Comparison of ENCODE assay signal across 9 mouse cellular contexts in genomic region chr19:53391787-53392186, GRCm38 (mm10). TPM values are rescaled to one million over a fixed set of nuclear protein-coding genes. Genes with fewer than 3 reads are reported as not detected.
DNase-seq lines count a peak whose midpoint lies in the region; ATAC-seq lines count a peak whose summit lies in the region.
"Had no signal": no experiment of that assay in that cellular context is flagged by ENCODE, and none has a peak within 500 bp of the region (broad histone marks: within the 10 kb centered on the region; RNA-seq: fewer than 3 reads in every experiment).

No protein-coding gene starts in this region.

- no peak overlapping the region for H3K27ac ChIP-seq in heart, embryonic 15.5 days
- peak overlapping the region; percentile 90; the same call in 1 of the 2 replicates for H3K27ac ChIP-seq in hindbrain, embryonic 15.5 days (replicated peaks)
- H3K27ac ChIP-seq in midbrain, embryonic 15.5 days = peak overlapping the region; percentile 90; the same call in 1 of the 2 replicates

- no peaks in the 10 kb centered on the region for H3K27me3 ChIP-seq in heart, embryonic 15.5 days
- no peaks in the 10 kb centered on the region for H3K27me3 ChIP-seq in hindbrain, embryonic 15.5 days
- no peaks in the 10 kb centered on the region for H3K27me3 ChIP-seq in midbrain, embryonic 15.5 days (replicated peaks)

- no peak overlapping the region for H3K9ac ChIP-seq in heart, embryonic 15.5 days
- peak overlapping the region; percentile 79; the same call in 1 of the 2 replicates for H3K9ac ChIP-seq in hindbrain, embryonic 15.5 days
- H3K9ac ChIP-seq in midbrain, embryonic 15.5 days = peak overlapping the region; percentile 71; the same call in 1 of the 2 replicates

- H3K4me2 ChIP-seq in heart, embryonic 15.5 days = peak overlapping the region; percentile 67
- peak overlapping the region; percentile 72 for H3K4me2 ChIP-seq in hindbrain, embryonic 15.5 days
- peak overlapping the region; percentile 71; the same call in 1 of the 2 replicates for H3K4me2 ChIP-seq in midbrain, embryonic 15.5 days

- WGBS in heart, embryonic 15.5 days = 85% methylated on average over 5 of the region's 5 CpGs
- WGBS in hindbrain, embryonic 15.5 days = 87% methylated on average over 5 of the region's 5 CpGs
- 82% methylated on average over 5 of the region's 5 CpGs for WGBS in midbrain, embryonic 15.5 days

- peak overlapping the region; percentile 98 for H3K4me3 ChIP-seq in heart, embryonic 15.5 days
- peak overlapping the region; percentile 94 for H3K4me3 ChIP-seq in hindbrain, embryonic 15.5 days
- peak overlapping the region; percentile 85 for H3K4me3 ChIP-seq in midbrain, embryonic 15.5 days

- peaks cover 22% of the 10 kb centered on the region for H3K36me3 ChIP-seq in heart, embryonic 15.5 days
- peaks cover 18% of the 10 kb centered on the region for H3K36me3 ChIP-seq in hindbrain, embryonic 15.5 days
- H3K36me3 ChIP-seq in midbrain, embryonic 15.5 days (replicated peaks) = peaks cover 2% of the 10 kb centered on the region; the same call in 1 of the 2 replicates

- H3K4me1 ChIP-seq in heart, embryonic 15.5 days (replicated peaks) = peaks cover 21% of the 10 kb centered on the region
- H3K4me1 ChIP-seq in hindbrain, embryonic 15.5 days (replicated peaks) = peaks cover 29% of the 10 kb centered on the region
- H3K4me1 ChIP-seq in midbrain, embryonic 15.5 days = peaks cover 16% of the 10 kb centered on the region

- H3K9me3 ChIP-seq in heart, embryonic 15.5 days (replicated peaks) = no peaks in the 10 kb centered on the region
- H3K9me3 ChIP-seq in hindbrain, embryonic 15.5 days = no peaks in the 10 kb centered on the region
- no peaks in the 10 kb centered on the region for H3K9me3 ChIP-seq in midbrain, embryonic 15.5 days

- DNase-seq in heart, postnatal 36 days = no peak
- DNase-seq in R1 (ENCODE audit: low read depth, low spot score) = peak; percentile 69
- no peak for DNase-seq in c-Kit-positive CD71-positive TER-119-positive erythroid progenitor cells, embryonic 14.5 days (ENCODE audit: low spot score)
- no peak for DNase-seq in frontal cortex, postnatal 25 days (ENCODE audit: low spot score in 2 of 2)
- DNase-seq: gastrocnemius, postnatal 36 days had no signal

- ATAC-seq in heart, embryonic 15.5 days (replicated peaks; ENCODE audit: insufficient number of reproducible peaks, insufficient read depth, low FRiP score, low read depth) = no peak
- no peak for ATAC-seq in hindbrain, embryonic 15.5 days (ENCODE audit: low FRiP score, low read depth)
- no peak for ATAC-seq in midbrain, embryonic 15.5 days (replicated peaks)
- no peak for ATAC-seq in activated CD4-positive, CD25-positive, alpha-beta regulatory T cell, adult 4 months

- intact Hi-C loops in heart, postnatal 36 days (cut with DNase I) = loop anchor here (10.0 kb wide), 1 partner anchor 553 kb away; the partner anchor contains the start of genes Bbip1 and Shoc2

RNA-seq across cellular contexts. Expression of gene Smndc1, which starts 1.4 kb away (rescaled TPM):
- 25.7 and 28.8 TPM in 2 replicates for polyA plus RNA-seq in heart, embryonic 15.5 days (2015; fragmentation: Nextera tagmentation; extraction: Ambion mirVana)
- 10 to 100 TPM; 33.0 to 33.8 TPM for total RNA-seq in heart, postnatal 36 days (2021)
- 28.3 and 31.6 TPM in 2 replicates for polyA plus RNA-seq in hindbrain, embryonic 15.5 days (2015; fragmentation: Nextera tagmentation; extraction: Ambion mirVana)
- 31.9 and 32.4 TPM in 2 replicates for polyA plus RNA-seq in midbrain, embryonic 15.5 days (2015; fragmentation: Nextera tagmentation; extraction: Ambion mirVana)
- polyA plus RNA-seq in activated CD4-positive, CD25-positive, alpha-beta regulatory T cell, adult 4 months (2017; shearing (Covaris generic)) = 10 to 100 TPM; 35.9 TPM

RNA-seq across cellular contexts. Expression of gene Gm10197, which starts 20.2 kb away (rescaled TPM):
- polyA plus RNA-seq in heart, embryonic 15.5 days (2015; fragmentation: Nextera tagmentation; extraction: Ambion mirVana) = 2.5 TPM in 1 of 2 replicates, not detected in the other
- not detected for total RNA-seq in heart, postnatal 36 days (2021)
- not detected in 2 replicates for polyA plus RNA-seq in hindbrain, embryonic 15.5 days (2015; fragmentation: Nextera tagmentation; extraction: Ambion mirVana)
- polyA plus RNA-seq in midbrain, embryonic 15.5 days (2015; fragmentation: Nextera tagmentation; extraction: Ambion mirVana) = 7.7 TPM in 1 of 2 replicates, not detected in the other
- polyA plus RNA-seq in activated CD4-positive, CD25-positive, alpha-beta regulatory T cell, adult 4 months (2017; shearing (Covaris generic)) = not detected
- total RNA-seq: gastrocnemius, postnatal 36 days had no signal
